Comparison of ENCODE assay signal across 9 mouse cellular contexts in the genomic region with DNA sequence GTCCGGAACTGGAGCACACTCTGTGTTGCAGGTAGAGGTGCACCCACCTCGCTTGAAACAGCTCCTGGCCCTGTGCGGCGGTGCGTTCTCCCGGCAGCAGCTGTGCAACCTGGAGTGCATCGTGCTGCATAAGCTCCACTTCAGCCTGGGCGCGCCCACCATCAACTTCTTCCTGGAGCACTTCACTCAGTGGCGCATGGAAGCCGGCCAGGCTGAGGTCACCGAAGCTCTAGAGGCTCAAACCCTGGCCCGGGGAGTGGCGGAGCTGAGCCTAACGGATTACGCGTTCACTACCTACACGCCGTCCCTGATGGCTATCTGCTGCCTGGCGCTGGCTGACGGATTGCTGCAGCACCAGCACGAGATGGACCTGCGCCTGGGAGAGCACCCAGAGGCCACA. TPM values are rescaled to one million over a fixed set of nuclear protein-coding genes. Genes with fewer than 3 reads are reported as not detected.
DNase-seq lines count a peak whose midpoint lies in the region; ATAC-seq lines count a peak whose summit lies in the region.
"Had no signal": no experiment of that assay in that cellular context is flagged by ENCODE, and none has a peak within 500 bp of the region (broad histone marks: within the 10 kb centered on the region; RNA-seq: fewer than 3 reads in every experiment).

No protein-coding gene starts in this region.

- no peak for ATAC-seq in liver, embryonic 13.5 days (ENCODE audit: low read depth)
- no peak for ATAC-seq in liver, embryonic 11.5 days (replicated peaks; ENCODE audit: low FRiP score)
- no peak for ATAC-seq in embryonic facial prominence, embryonic 13.5 days (ENCODE audit: insufficient number of reproducible peaks, insufficient read depth, low FRiP score, low TSS enrichment, low read depth)
- ATAC-seq in limb, embryonic 12.5 days (ENCODE audit: insufficient number of reproducible peaks, insufficient read depth, low FRiP score, low TSS enrichment, low read depth) = no peak
- ATAC-seq in neural tube, embryonic 15.5 days (ENCODE audit: low FRiP score) = no peak

- H3K4me2 ChIP-seq in liver, embryonic 13.5 days = 0 out of 2 replicates have a peak overlapping the region, but pooled peaks have one; percentile 14
- no peak overlapping the region for H3K4me2 ChIP-seq in liver, embryonic 11.5 days
- H3K4me2 ChIP-seq in embryonic facial prominence, embryonic 13.5 days = peak overlapping the region; percentile 99
- H3K4me2 ChIP-seq in limb, embryonic 12.5 days = peak overlapping the region; percentile 95
- peak overlapping the region; percentile 95 for H3K4me2 ChIP-seq in neural tube, embryonic 15.5 days

- peaks cover 92% of the 10 kb centered on the region for H3K27me3 ChIP-seq in liver, embryonic 13.5 days
- peaks cover 91% of the 10 kb centered on the region for H3K27me3 ChIP-seq in liver, embryonic 11.5 days (replicated peaks; ENCODE audit: control insufficient read depth, insufficient read depth, low read length)
- peaks cover 88% of the 10 kb centered on the region for H3K27me3 ChIP-seq in embryonic facial prominence, embryonic 13.5 days
- peaks cover 91% of the 10 kb centered on the region for H3K27me3 ChIP-seq in limb, embryonic 12.5 days
- H3K27me3 ChIP-seq in neural tube, embryonic 15.5 days (replicated peaks) = peaks cover 82% of the 10 kb centered on the region

- peaks cover 25% of the 10 kb centered on the region for H3K4me1 ChIP-seq in liver, embryonic 13.5 days (replicated peaks)
- H3K4me1 ChIP-seq in liver, embryonic 11.5 days (replicated peaks; ENCODE audit: control insufficient read depth, insufficient read depth, low read length) = peaks cover 20% of the 10 kb centered on the region
- H3K4me1 ChIP-seq in embryonic facial prominence, embryonic 13.5 days = peaks cover 52% of the 10 kb centered on the region
- H3K4me1 ChIP-seq in limb, embryonic 12.5 days (replicated peaks) = peaks cover 60% of the 10 kb centered on the region
- H3K4me1 ChIP-seq in neural tube, embryonic 15.5 days = peaks cover 54% of the 10 kb centered on the region

- no peaks in the 10 kb centered on the region for H3K36me3 ChIP-seq in liver, embryonic 13.5 days
- H3K36me3 ChIP-seq in liver, embryonic 11.5 days (ENCODE audit: control insufficient read depth, insufficient read depth, low read length) = no peaks in the 10 kb centered on the region
- no peaks in the 10 kb centered on the region for H3K36me3 ChIP-seq in embryonic facial prominence, embryonic 13.5 days
- H3K36me3 ChIP-seq in limb, embryonic 12.5 days = no peaks in the 10 kb centered on the region
- H3K36me3 ChIP-seq in neural tube, embryonic 15.5 days = no peaks in the 10 kb centered on the region

- no peak for DNase-seq in liver, embryonic 13.5 days
- no peak for DNase-seq in liver, embryonic 11.5 days (ENCODE audit: low spot score)
- no peak for DNase-seq in ovary, adult 18-20 months (ENCODE audit: low spot score)
- DNase-seq in left cerebral cortex, adult 11 months (ENCODE audit: low spot score) = no peak
- no peak for DNase-seq in cerebellum, adult 11 months
- DNase-seq: right cerebral cortex, postnatal 14 days had no signal

- WGBS in liver, embryonic 13.5 days (ENCODE audit: insufficient replicate concordance) = 3% methylated on average over 23 of the region's 23 CpGs
- 1% methylated on average over 23 of the region's 23 CpGs for WGBS in liver, embryonic 11.5 days
- WGBS in embryonic facial prominence, embryonic 13.5 days = under 1% methylated on average over 23 of the region's 23 CpGs
- WGBS in limb, embryonic 12.5 days = under 1% methylated on average over 23 of the region's 23 CpGs
- WGBS in neural tube, embryonic 15.5 days = under 1% methylated on average over 23 of the region's 23 CpGs

- H3K27ac ChIP-seq in liver, embryonic 13.5 days = no peak overlapping the region
- no peak overlapping the region for H3K27ac ChIP-seq in liver, embryonic 11.5 days (ENCODE audit: low read depth, low read length)
- no peak overlapping the region for H3K27ac ChIP-seq in embryonic facial prominence, embryonic 13.5 days
- no peak overlapping the region for H3K27ac ChIP-seq in limb, embryonic 12.5 days
- H3K27ac ChIP-seq in neural tube, embryonic 15.5 days (replicated peaks) = no peak overlapping the region

- no peak overlapping the region for H3K9ac ChIP-seq in liver, embryonic 13.5 days
- H3K9ac ChIP-seq in liver, embryonic 11.5 days (ENCODE audit: low read depth, low read length) = no peak overlapping the region
- H3K9ac ChIP-seq in embryonic facial prominence, embryonic 13.5 days = 0 out of 2 replicates have a peak overlapping the region, but pooled peaks have one; percentile 21
- H3K9ac ChIP-seq in limb, embryonic 12.5 days (replicated peaks) = no peak overlapping the region
- H3K9ac ChIP-seq in neural tube, embryonic 15.5 days (replicated peaks) = no peak overlapping the region

- peak overlapping the region; percentile 6; the same call in 1 of the 2 replicates for H3K4me3 ChIP-seq in liver, embryonic 13.5 days (replicated peaks)
- no peak overlapping the region for H3K4me3 ChIP-seq in liver, embryonic 11.5 days (ENCODE audit: low read depth, low read length)
- H3K4me3 ChIP-seq in embryonic facial prominence, embryonic 13.5 days = peak overlapping the region; percentile 23
- peak overlapping the region; percentile 21 for H3K4me3 ChIP-seq in limb, embryonic 12.5 days (replicated peaks)
- peak overlapping the region; percentile 56 for H3K4me3 ChIP-seq in neural tube, embryonic 15.5 days (replicated peaks)

- H3K9me3 ChIP-seq in liver, embryonic 13.5 days (replicated peaks) = no peaks in the 10 kb centered on the region
- H3K9me3 ChIP-seq in liver, embryonic 11.5 days (ENCODE audit: control insufficient read depth, low read length) = no peaks in the 10 kb centered on the region
- no peaks in the 10 kb centered on the region for H3K9me3 ChIP-seq in embryonic facial prominence, embryonic 13.5 days
- no peaks in the 10 kb centered on the region for H3K9me3 ChIP-seq in limb, embryonic 12.5 days
- no peaks in the 10 kb centered on the region for H3K9me3 ChIP-seq in neural tube, embryonic 15.5 days (replicated peaks)

RNA-seq across cellular contexts. Expression of a gene that starts 1.9 kb away (rescaled TPM):
- polyA plus RNA-seq in liver, embryonic 13.5 days (2015; fragmentation: Nextera tagmentation; extraction: Ambion mirVana) = 0.15 TPM in 1 of 2 replicates, not detected in the other
- polyA plus RNA-seq in liver, embryonic 11.5 days (2014; fragmentation: Nextera tagmentation; extraction: Ambion mirVana) = 0.08 TPM in 1 of 2 replicates, not detected in the other
- 0.63 and 1.1 TPM in 2 replicates for polyA plus RNA-seq in embryonic facial prominence, embryonic 13.5 days (2015; fragmentation: Nextera tagmentation; extraction: Ambion mirVana)
- polyA plus RNA-seq in limb, embryonic 12.5 days (2016; fragmentation: Nextera tagmentation; extraction: Ambion mirVana) = 0.21 and 0.37 TPM in 2 replicates
- polyA plus RNA-seq in neural tube, embryonic 15.5 days (2015; fragmentation: Nextera tagmentation; extraction: Ambion mirVana) = 0.13 and 0.37 TPM in 2 replicates

RNA-seq across cellular contexts. Expression of a gene that starts 4.1 kb away (rescaled TPM):
- not detected in 2 replicates for polyA plus RNA-seq in liver, embryonic 13.5 days (2015; fragmentation: Nextera tagmentation; extraction: Ambion mirVana)
- not detected in 2 replicates for polyA plus RNA-seq in liver, embryonic 11.5 days (2014; fragmentation: Nextera tagmentation; extraction: Ambion mirVana)
- 0.21 and 0.34 TPM in 2 replicates for polyA plus RNA-seq in embryonic facial prominence, embryonic 13.5 days (2015; fragmentation: Nextera tagmentation; extraction: Ambion mirVana)
- polyA plus RNA-seq in limb, embryonic 12.5 days (2016; fragmentation: Nextera tagmentation; extraction: Ambion mirVana) = not detected in 2 replicates
- 0.08 and 0.11 TPM in 2 replicates for polyA plus RNA-seq in neural tube, embryonic 15.5 days (2015; fragmentation: Nextera tagmentation; extraction: Ambion mirVana)

RNA-seq across cellular contexts. Expression of a gene that starts 45.4 kb away (rescaled TPM):
- not detected in 2 replicates for polyA plus RNA-seq in liver, embryonic 13.5 days (2015; fragmentation: Nextera tagmentation; extraction: Ambion mirVana)
- not detected in 2 replicates for polyA plus RNA-seq in liver, embryonic 11.5 days (2014; fragmentation: Nextera tagmentation; extraction: Ambion mirVana)
- 0.14 TPM in 1 of 2 replicates, not detected in the other for polyA plus RNA-seq in embryonic facial prominence, embryonic 13.5 days (2015; fragmentation: Nextera tagmentation; extraction: Ambion mirVana)
- polyA plus RNA-seq in limb, embryonic 12.5 days (2016; fragmentation: Nextera tagmentation; extraction: Ambion mirVana) = not detected in 2 replicates
- polyA plus RNA-seq in neural tube, embryonic 15.5 days (2015; fragmentation: Nextera tagmentation; extraction: Ambion mirVana) = not detected in 2 replicates

RNA-seq across cellular contexts. Expression of a gene that starts 56.7 kb away (rescaled TPM):
- polyA plus RNA-seq in liver, embryonic 13.5 days (2015; fragmentation: Nextera tagmentation; extraction: Ambion mirVana) = 10.0 and 12.2 TPM in 2 replicates
- polyA plus RNA-seq in liver, embryonic 11.5 days (2014; fragmentation: Nextera tagmentation; extraction: Ambion mirVana) = 43.0 and 43.4 TPM in 2 replicates
- polyA plus RNA-seq in embryonic facial prominence, embryonic 13.5 days (2015; fragmentation: Nextera tagmentation; extraction: Ambion mirVana) = 181 and 205 TPM in 2 replicates
- 141 and 152 TPM in 2 replicates for polyA plus RNA-seq in limb, embryonic 12.5 days (2016; fragmentation: Nextera tagmentation; extraction: Ambion mirVana)
- 59.3 and 62.5 TPM in 2 replicates for polyA plus RNA-seq in neural tube, embryonic 15.5 days (2015; fragmentation: Nextera tagmentation; extraction: Ambion mirVana)
